ENCODE assay signal across 10 mouse cellular contexts in the genomic region with DNA sequence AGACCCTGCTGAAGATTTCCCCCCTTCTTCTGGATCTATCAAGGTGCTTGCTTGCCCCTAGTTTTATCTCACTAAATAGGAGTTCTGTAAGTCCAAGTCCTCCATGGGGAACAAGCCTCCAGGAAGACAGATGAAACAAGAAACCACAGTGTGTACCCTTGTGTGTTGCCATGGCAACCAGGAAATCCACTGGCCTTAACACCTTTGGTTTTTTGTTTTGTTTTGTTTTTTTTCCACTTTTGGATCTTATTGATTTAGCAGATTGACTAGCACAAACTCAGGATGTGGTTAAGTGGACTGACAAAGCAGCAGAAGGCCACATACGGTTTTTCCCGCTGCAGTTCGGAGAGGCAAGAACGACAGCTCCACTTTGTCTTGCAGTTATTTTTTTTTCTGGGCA. TPM values are rescaled to one million over a fixed set of nuclear protein-coding genes. Genes with fewer than 3 reads are reported as not detected.
DNase-seq lines count a peak whose midpoint lies in the region; ATAC-seq lines count a peak whose summit lies in the region.
"Had no signal": no experiment of that assay in that cellular context is flagged by ENCODE, and none has a peak within 500 bp of the region (broad histone marks: within the 10 kb centered on the region; RNA-seq: fewer than 3 reads in every experiment).

No protein-coding gene starts in this region.

- peak; percentile 69 for DNase-seq in midbrain, embryonic 11.5 days (ENCODE audit: low spot score, missing footprints)
- DNase-seq in brain, adult 2 months (ENCODE audit: low read depth, low spot score), result peak; percentile 31
- DNase-seq in limb, embryonic 10.5 days (ENCODE audit: low spot score), result peak; percentile 34
- DNase-seq in splenic B cell, adult 2 months (ENCODE audit: low read depth, low spot score), result peak; percentile 74
- DNase-seq in cerebellum, postnatal 36 days, result no peak
- DNase-seq: liver, postnatal 0 days had no signal

- no peaks in the 10 kb centered on the region for H3K27me3 ChIP-seq in midbrain, embryonic 11.5 days (ENCODE audit: control insufficient read depth, insufficient read depth, low read length)
- H3K27me3 ChIP-seq in midbrain, embryonic 16.5 days (ENCODE audit: control insufficient read depth, insufficient read depth, low read depth, low read length), result no peaks in the 10 kb centered on the region
- no peaks in the 10 kb centered on the region for H3K27me3 ChIP-seq in limb, embryonic 10.5 days (ENCODE audit: low read depth, poor library complexity, severe bottlenecking)
- no peaks in the 10 kb centered on the region for H3K27me3 ChIP-seq in splenic B cell, adult 2 months (ENCODE audit: control insufficient read depth, insufficient read depth, low read length, poor library complexity, severe bottlenecking)
- no peaks in the 10 kb centered on the region for H3K27me3 ChIP-seq in kidney, embryonic 15.5 days

- no peak overlapping the region for H3K27ac ChIP-seq in midbrain, embryonic 11.5 days (ENCODE audit: low read depth, low read length)
- H3K27ac ChIP-seq in midbrain, embryonic 16.5 days (ENCODE audit: low read length), result no peak overlapping the region
- H3K27ac ChIP-seq in limb, embryonic 10.5 days, result peak overlapping the region; percentile 67
- no peak overlapping the region for H3K27ac ChIP-seq in kidney, embryonic 15.5 days

- H3K4me2 ChIP-seq in midbrain, embryonic 11.5 days, result no peak overlapping the region
- H3K4me2 ChIP-seq in midbrain, embryonic 16.5 days (ENCODE audit: low read length), result no peak overlapping the region
- H3K4me2 ChIP-seq in kidney, embryonic 15.5 days, result no peak overlapping the region

- no peak overlapping the region for H3K9ac ChIP-seq in midbrain, embryonic 11.5 days (ENCODE audit: low read length)
- H3K9ac ChIP-seq in midbrain, embryonic 16.5 days (ENCODE audit: low read depth, low read length), result no peak overlapping the region
- no peak overlapping the region for H3K9ac ChIP-seq in kidney, embryonic 15.5 days
- H3K9ac ChIP-seq: liver, postnatal 0 days had no signal

- no peak for ATAC-seq in midbrain, embryonic 11.5 days (ENCODE audit: low FRiP score)
- ATAC-seq in midbrain, embryonic 16.5 days, result no peak
- ATAC-seq in kidney, embryonic 15.5 days (replicated peaks; ENCODE audit: low FRiP score), result no peak
- no peak for ATAC-seq in erythroid progenitor cell, adult 5-6 weeks (replicated peaks; ENCODE audit: low FRiP score, poor library complexity, severe bottlenecking)
- ATAC-seq: intestine, postnatal 0 days; liver, postnatal 0 days had no signal

- H3K4me1 ChIP-seq in midbrain, embryonic 11.5 days (ENCODE audit: control insufficient read depth, insufficient read depth, low read length), result no peaks in the 10 kb centered on the region
- H3K4me1 ChIP-seq in midbrain, embryonic 16.5 days (ENCODE audit: control insufficient read depth, insufficient read depth, low read length), result peaks cover 4% of the 10 kb centered on the region; the same call in 1 of the 2 replicates
- peaks cover 19% of the 10 kb centered on the region for H3K4me1 ChIP-seq in limb, embryonic 10.5 days
- no peaks in the 10 kb centered on the region; the same call in 1 of the 2 replicates for H3K4me1 ChIP-seq in kidney, embryonic 15.5 days

- 68% methylated on average over 4 of the region's 4 CpGs for WGBS in midbrain, embryonic 11.5 days
- WGBS in midbrain, embryonic 16.5 days, result 41% methylated on average over 4 of the region's 4 CpGs
- 64% methylated on average over 4 of the region's 4 CpGs for WGBS in limb, embryonic 10.5 days
- WGBS in kidney, embryonic 15.5 days, result 49% methylated on average over 4 of the region's 4 CpGs

- no peak overlapping the region for H3K4me3 ChIP-seq in midbrain, embryonic 11.5 days (ENCODE audit: low read depth, low read length)
- H3K4me3 ChIP-seq in midbrain, embryonic 16.5 days (ENCODE audit: low read depth, low read length), result no peak overlapping the region
- H3K4me3 ChIP-seq in limb, embryonic 10.5 days, result no peak overlapping the region
- H3K4me3 ChIP-seq in kidney, embryonic 15.5 days (replicated peaks), result no peak overlapping the region

- no peaks in the 10 kb centered on the region for H3K9me3 ChIP-seq in midbrain, embryonic 11.5 days (ENCODE audit: control insufficient read depth, low read length)
- H3K9me3 ChIP-seq in midbrain, embryonic 16.5 days (replicated peaks; ENCODE audit: control insufficient read depth, low read length, poor library complexity, severe bottlenecking), result no peaks in the 10 kb centered on the region
- H3K9me3 ChIP-seq in limb, embryonic 10.5 days (replicated peaks), result no peaks in the 10 kb centered on the region
- no peaks in the 10 kb centered on the region for H3K9me3 ChIP-seq in kidney, embryonic 15.5 days (replicated peaks)

- no peaks in the 10 kb centered on the region for H3K36me3 ChIP-seq in midbrain, embryonic 11.5 days (ENCODE audit: control insufficient read depth, insufficient read depth, low read length)
- H3K36me3 ChIP-seq in midbrain, embryonic 16.5 days (ENCODE audit: control insufficient read depth, insufficient read depth, low read length), result no peaks in the 10 kb centered on the region
- no peaks in the 10 kb centered on the region for H3K36me3 ChIP-seq in limb, embryonic 10.5 days
- no peaks in the 10 kb centered on the region for H3K36me3 ChIP-seq in splenic B cell, adult 2 months (ENCODE audit: control insufficient read depth, insufficient read depth, low read length, poor library complexity, severe bottlenecking)
- H3K36me3 ChIP-seq in kidney, embryonic 15.5 days, result no peaks in the 10 kb centered on the region

RNA-seq across cellular contexts. Expression of gene Cd44, which starts 27.6 kb away (rescaled TPM):
- 3.0 and 3.4 TPM in 2 replicates for polyA plus RNA-seq in midbrain, embryonic 11.5 days (2014; fragmentation: Nextera tagmentation; extraction: Ambion mirVana)
- 2.5 TPM in 2 replicates for polyA plus RNA-seq in midbrain, embryonic 16.5 days (2015; fragmentation: Nextera tagmentation; extraction: Ambion mirVana)
- polyA plus RNA-seq in limb, embryonic 10.5 days (2016; fragmentation: Nextera tagmentation; extraction: Ambion mirVana), result 3.2 and 3.4 TPM in 2 replicates
- 5.3 and 5.5 TPM in 2 replicates for polyA plus RNA-seq in kidney, embryonic 15.5 days (2015; fragmentation: Nextera tagmentation; extraction: Ambion mirVana)
- 51.5 and 61.6 TPM in 2 replicates for total RNA-seq in erythroid progenitor cell, adult 5-6 weeks (2015; ENCODE audit: low replicate concordance)
- 30.2 and 31.8 TPM in 2 replicates for total RNA-seq in erythroid progenitor cell, adult 5-6 weeks (2017; ENCODE audit: low replicate concordance)

Comparison
In these comparisons a context has a peak if more than half of its experiments do, and no peak if none do; other contexts are left out.
1. DNase-seq: peak in midbrain, embryonic 11.5 days (single experiment), brain, adult 2 months (single experiment), limb, embryonic 10.5 days (single experiment) and splenic B cell, adult 2 months (single experiment); none in cerebellum, postnatal 36 days (0 of 2).